Mouse (Mus musculus) adrenal gland, postnatal 25 days (tissue): ENCODE results near the gene Hdac1. TPM values are rescaled to one million over a fixed set of nuclear protein-coding genes. Genes with fewer than 3 reads are reported as not detected.
A peak's percentile ranks its signal among the peaks of the same experiment; 100 is the strongest.
"Not testable (repeated sequence)": the region's sequence is repeated elsewhere in the genome, so short reads cannot be mapped to it uniquely, and the experiment has no call there.

Experiments used
- DNase-seq: peaks from one replicate; pipeline ENCODE4 v3.0.0; 2021; ENCODE audit warnings: mixed read lengths
- total RNA-seq: library from RNA; stranded (reverse); gene quantifications from 2 replicates; pipeline ENCODE4 v1.2.3, GENCODE M21; 2021

Hdac1 gene
- total RNA-seq, 1 experiment from 2014 or later: 54.5 TPM

- DNase-seq: no peak
Measured at GRCm38 (mm10) chr4:129558321-129558955, 15.9 kb upstream of the Hdac1 start.

DNA sequence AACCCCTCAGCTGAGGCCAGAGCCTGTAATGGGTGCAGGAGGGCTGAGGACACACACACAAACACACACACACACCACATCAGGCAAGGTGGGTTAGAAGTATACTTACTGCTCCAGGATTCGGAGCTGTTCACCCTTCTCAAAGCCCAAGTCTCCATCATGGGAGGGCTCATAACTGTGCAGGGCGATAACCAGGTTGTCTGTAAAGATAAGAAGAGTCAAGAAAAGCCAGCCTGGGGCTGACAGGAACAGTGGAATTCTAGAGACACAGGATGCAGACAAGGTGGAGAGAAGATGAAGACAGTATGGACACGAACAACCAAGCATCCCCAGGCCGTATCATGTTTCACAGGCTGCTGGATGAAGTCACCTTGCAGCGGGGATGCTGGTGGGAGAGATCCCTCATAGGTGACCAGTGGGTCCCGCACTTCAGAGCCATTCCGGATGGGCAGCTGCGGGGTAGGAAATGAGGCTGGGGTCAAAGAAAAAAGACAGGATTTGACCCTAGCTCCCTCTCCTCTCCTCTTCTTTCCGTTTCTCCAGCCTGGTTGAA is 14.8 kb upstream of the Hdac1 start:
- DNase-seq: no peak

DNA sequence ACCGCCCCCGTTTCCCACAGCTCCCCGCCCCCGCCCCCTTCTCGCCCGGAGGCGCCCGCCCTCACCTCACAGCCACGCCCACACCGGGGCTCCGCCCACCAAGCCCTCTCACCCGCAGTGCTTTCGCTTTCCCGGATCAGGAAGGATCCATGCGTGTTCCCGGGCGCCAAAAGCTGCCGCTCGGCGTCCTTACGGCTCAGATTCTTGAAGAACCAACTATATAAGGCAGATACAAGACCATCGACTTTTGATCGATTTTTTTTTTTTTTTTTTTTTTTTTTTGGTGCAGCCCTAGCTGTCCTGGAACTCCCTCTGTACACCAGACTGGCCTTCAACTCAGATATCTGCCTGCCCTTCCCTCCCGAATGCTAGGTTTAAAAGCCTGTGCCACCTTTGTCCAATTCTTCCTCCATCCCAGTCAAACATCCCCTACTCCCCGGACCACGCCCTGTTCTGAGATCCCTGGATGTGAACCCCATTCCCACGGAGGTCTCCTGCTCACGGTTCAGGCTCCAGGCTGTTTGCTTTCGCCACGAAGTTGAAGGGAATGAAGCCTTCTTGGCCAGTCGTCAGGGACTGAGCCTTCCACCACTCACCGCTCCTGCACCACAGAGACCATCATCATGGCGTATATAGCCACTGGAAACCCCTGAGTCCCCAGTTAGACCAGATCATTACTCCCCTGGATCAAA is 14.2 kb upstream of the Hdac1 start:
- DNase-seq: peak; percentile 96

GRCm38 (mm10) chr4:129555862-129556531 is 13.5 kb upstream of the Hdac1 start:
- peak; percentile 11 for DNase-seq

GRCm38 (mm10) chr4:129555421-129555861 is 12.9 kb upstream of the Hdac1 start:
- DNase-seq: peak; percentile 75

GRCm38 (mm10) chr4:129554512-129554911 is 12.0 kb upstream of the Hdac1 start:
- DNase-seq: not testable (repeated sequence)

GRCm38 (mm10) chr4:129550295-129550694 is 7.8 kb upstream of the Hdac1 start:
- DNase-seq: no peak

DNA sequence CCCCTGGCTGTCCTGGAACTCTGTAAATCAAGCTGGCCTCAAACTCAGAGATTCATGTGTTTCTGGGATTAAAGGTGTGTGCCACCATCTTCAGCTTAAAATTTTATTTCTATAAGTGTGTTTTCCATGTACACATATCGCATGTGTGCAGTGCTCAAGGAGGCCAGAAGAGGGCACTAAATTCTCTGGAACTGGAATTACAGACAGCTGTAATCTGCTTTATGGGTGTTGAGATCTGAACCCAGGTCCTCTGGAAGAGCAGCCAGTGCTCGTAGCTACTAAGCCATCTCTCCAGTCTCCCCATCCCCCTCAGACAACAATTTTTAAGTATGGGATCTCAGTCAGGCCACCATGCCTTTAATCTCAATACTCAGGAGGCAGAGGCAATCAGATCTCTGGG is 6.8 kb upstream of the Hdac1 start:
- DNase-seq: no peak

- DNase-seq: not testable (repeated sequence)
Measured at GRCm38 (mm10) chr4:129547631-129548030, 5.1 kb upstream of the Hdac1 start.

DNA sequence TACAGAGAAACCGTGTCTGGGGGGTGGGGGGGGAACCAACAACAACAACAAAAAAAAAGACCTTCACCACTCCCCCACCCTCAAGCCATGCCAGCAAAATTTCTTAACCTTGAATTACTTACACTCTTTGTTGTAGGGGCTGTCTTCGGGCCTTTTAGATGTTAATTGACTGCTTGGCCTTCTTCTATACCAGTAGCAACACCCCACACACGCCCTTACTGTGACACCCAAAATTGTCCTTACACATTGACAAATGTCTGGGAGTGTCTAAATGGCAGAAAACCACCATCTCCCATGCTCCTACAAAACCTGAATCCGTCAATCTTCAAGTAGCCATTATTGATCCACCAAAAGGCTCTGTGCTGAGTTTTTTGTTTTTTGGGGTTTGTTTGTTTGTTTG is 1.6 kb upstream of the Hdac1 start:
- no peak for DNase-seq

DNA sequence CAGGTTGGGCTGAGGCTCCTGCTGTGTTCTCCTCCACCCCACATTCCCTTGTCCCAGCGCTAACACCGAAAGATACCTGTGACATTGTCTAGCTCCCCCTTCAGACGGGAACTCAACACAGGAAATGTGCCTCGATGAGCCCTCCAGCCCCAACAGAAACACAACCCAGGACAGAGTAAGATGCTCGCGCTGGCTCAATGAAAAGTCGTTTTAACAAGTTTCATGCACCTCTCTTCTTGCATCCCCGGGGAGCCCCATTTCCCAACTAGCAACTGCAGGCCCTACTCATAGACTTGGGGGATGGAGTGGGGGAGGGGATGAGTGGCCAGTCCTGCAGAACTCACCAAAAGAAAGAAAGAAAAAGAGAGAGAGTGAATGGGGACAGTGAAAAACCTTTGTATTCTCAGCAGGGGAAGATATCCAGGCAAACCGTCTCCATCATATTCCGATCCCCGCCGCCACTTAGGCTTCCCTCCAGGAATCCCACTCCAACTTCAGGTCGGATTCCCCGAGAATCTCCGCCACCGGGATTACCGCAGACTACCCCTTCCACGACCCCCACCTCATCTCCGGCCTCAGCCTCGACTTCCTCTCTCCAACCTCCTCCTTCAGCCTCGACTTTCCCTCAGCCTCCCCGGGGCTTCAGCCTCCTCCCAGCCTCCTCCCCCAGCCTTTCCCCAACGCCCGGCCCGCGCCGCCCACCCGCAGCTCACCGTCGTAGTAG is 483 bp downstream of the Hdac1 start:
- DNase-seq: no peak

- DNase-seq: peak; percentile 19
Measured at GRCm38 (mm10) chr4:129540012-129540411, 2.5 kb downstream of the Hdac1 start.

GRCm38 (mm10) chr4:129528901-129529300 is 13.6 kb downstream of the Hdac1 start:
- DNase-seq: not testable (repeated sequence)

DNA sequence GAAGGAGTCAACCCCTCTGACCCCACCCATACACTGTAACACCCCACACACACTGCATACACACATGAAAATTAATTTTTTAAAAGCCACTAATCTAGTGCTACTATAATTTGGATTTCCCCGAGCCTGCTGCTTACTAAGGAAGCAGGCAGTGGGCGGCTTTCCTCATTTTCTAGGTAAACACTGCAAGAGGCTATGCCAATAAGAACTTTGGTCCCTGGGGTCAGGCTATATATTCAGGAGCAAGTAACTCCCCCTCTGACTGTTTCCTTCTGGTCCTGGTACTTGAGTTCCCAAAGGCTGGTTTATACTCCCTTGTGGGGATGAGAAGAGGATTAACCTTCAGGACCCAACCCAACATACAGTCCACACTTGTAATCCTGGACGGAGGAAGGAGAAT is 16.6 kb downstream of the Hdac1 start:
- DNase-seq: no peak

DNA sequence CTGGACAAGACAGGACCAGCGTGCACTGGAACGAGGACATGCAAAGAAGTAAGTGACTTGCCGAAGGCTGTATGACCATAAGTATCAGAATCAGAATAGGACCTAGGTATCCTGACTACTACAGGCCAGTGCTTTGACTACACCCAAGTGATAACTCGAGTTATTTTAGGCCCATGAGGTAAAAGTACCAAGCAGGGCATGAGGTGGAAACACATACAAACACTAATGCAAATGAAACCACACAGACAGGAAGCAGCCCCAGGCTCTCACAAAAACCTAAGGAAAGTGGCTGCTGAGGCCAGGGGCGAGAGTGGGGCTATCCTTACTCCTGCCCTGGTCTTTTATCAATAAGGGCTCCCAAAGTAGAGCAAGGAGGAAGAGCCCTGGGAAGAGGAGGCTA is 17.2 kb downstream of the Hdac1 start:
- DNase-seq: no peak

DNA sequence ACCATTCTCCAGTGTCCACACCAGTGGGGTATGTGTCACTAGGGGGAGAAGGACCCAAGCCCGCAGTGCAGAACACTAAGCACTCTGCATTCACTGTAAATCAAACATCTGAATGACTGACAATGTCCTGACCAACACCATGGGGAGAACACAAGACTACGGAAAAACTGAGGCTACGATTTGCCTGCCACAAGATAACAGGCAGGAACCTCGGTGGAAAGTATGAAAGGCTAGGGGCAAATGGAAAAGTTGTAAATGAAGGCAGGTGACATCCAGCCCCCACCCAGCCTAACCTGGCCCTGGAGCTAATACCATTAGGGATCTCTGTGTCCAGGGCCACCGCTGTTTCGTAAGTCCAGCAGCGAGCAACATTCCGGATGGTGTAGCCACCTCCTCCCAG is 24.0 kb downstream of the Hdac1 start:
- DNase-seq: no peak

- DNase-seq: no peak
Measured at GRCm38 (mm10) chr4:129516925-129517324, 25.6 kb downstream of the Hdac1 start.

DNA sequence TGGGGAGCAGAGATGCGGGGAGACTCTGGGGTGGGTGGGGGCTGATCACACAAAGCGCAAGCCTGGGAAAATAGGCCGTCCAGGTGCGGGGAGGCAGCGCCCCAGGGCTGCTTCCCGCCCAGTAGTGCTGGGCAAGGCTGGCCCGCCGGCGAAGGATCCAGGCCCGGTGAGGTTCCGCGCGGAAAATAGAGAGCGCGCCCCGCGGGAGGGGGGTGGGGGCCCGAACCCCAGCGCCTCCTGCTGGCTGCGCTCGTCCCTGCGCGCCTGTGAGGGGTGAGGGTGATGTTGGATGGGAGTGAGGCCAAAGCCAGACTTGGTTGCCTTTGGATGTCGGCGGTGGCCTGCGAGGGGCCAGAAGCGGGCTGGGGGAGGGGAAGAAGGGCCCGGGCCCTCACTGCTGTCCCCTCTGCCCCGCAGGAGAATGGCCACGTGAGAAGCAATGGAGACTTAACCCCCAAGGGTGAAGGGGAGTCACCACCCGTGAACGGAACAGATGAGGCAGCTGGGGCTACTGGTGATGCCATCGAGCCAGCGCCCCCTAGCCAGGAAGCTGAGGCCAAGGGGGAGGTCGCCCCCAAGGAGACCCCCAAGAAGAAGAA is 28.1 kb downstream of the Hdac1 start:
- peak; percentile 76 for DNase-seq

- no peak for DNase-seq
Measured at GRCm38 (mm10) chr4:129513891-129514290, 28.6 kb downstream of the Hdac1 start.

GRCm38 (mm10) chr4:129513086-129513767 is 29.3 kb downstream of the Hdac1 start, which contains the start of gene Marcksl1:
Gene Marcksl1 (plus strand): TSS chr4:129513581.
- peak; percentile 89 for DNase-seq

DNA sequence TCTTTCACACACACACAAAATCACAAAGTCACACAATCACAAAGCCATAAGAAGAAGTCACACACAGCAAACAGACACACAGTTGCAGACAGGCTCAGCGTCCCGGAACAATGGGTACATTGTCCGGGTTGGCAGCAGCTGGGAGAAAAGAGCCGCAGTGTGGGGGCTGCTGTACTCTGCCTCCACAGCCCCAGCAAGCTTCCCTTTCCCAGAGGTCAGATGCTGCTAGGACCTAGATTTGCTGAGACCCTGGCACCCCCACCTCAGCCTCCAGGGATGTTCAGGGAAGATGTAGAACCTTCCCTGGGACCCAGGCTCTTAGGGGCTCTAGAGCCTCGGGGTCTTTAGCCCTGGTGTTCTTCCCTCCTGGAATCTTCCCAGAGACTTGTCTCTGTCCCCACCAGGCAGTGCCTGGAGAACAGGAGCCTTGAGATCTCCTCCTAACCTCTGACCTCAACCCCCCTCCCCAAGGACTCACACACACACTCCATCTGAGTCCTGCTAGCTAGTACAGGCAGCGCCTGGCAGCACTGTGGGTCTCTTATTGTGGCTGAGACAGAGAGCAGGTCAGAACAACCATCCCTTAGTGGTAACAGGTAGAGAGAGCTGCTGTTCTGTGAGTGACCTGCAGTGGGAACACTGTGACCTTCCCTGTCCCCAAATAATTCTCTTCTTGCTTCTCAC is 31.0 kb downstream of the Hdac1 start:
- no peak for DNase-seq
